Mouse (Mus musculus): Measurements from ENCODE around the gene Rps7. TPM values are rescaled to one million over a fixed set of nuclear protein-coding genes. Genes with fewer than 3 reads are reported as not detected.

Rps7 gene
- polyA plus RNA-seq, 1 experiment from 2014 or later, result 822 TPM

DNA sequence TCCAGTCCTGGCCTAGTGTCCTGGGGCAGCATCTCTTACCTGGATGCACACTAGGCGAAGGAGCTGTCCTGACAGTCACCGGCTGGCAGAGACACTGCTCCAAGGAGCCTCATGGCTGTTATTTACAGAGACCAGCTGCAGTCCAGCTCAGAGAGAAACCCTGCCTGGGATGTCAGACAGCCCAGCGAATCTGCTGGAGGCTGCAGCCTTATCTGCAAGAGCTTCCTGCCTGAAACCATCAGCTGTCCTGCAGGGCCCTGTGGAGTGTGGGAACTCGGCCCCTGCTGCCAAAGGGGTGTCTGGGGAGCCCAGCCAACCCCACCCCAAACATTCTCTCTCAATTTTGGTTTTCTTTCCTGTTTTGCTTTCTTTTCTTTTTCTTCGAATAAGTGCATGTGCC is 12.6 kb downstream of the Rps7 start, which contains the start of gene Colec11:
Gene Colec11 (minus strand): TSS at position 183 of the 400 bp plus-strand sequence.
- Histone ChIP-seq H3K27me3 (ENCODE audit: control insufficient read depth, insufficient read depth, low read length) (no peaks in the 10 kb centered on the region), H3K4me3 (ENCODE audit: low read depth, low read length) (no peak within 1 kb of the TSS), H3K9me3 (ENCODE audit: control insufficient read depth, low read length) (no peaks in the 10 kb centered on the region), H3K36me3 (ENCODE audit: control insufficient read depth, insufficient read depth, low read length) (no peaks in the 10 kb centered on the region), H3K4me2 (ENCODE audit: low read depth, severe bottlenecking) (no peak within 1 kb of the TSS), H3K9ac (ENCODE audit: low read length) (no peak within 1 kb of the TSS), H3K27ac (replicated peaks; ENCODE audit: low read depth, low read length) (no peak within 1 kb of the TSS), H3K4me1 (ENCODE audit: control insufficient read depth, insufficient read depth, low read length) (no peaks in the 10 kb centered on the region)
- ATAC-seq (ENCODE audit: insufficient number of reproducible peaks, low FRiP score, low TSS enrichment, low read depth) (no peak), DNase-seq (ENCODE audit: low spot score) (no peak)
- WGBS, result 50% methylated on average over 5 of the region's 5 CpGs

DNA sequence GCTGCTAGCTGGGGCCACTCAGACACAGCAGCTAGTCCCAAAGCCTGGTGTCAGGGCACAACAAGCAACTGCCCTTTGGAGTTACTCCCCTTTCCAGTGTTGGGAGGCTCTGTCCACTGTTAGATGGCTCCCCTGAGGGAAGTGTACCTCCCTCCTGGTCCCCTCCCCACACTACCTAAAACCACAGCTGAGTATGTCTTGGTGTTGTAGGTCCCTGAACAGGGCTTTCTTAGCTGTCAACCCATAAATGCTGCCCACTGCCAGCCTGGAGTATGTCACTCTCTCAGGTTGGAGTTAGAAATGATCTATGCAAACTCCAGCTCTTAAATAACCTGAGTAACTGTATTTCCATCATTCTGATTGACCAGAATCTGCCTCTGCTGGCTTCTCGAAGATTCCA is 13.1 kb downstream of the Rps7 start:
- no peak for ATAC-seq (ENCODE audit: insufficient number of reproducible peaks, low FRiP score, low TSS enrichment, low read depth)
- no peak overlapping the region for H3K4me3 ChIP-seq (ENCODE audit: low read depth, low read length)
- 88% methylated on average over 1 of the region's 1 CpGs for WGBS
- no peaks in the 10 kb centered on the region for H3K4me1 ChIP-seq (ENCODE audit: control insufficient read depth, insufficient read depth, low read length)
- H3K27ac ChIP-seq (replicated peaks; ENCODE audit: low read depth, low read length), result no peak overlapping the region
- H3K36me3 ChIP-seq (ENCODE audit: control insufficient read depth, insufficient read depth, low read length), result no peaks in the 10 kb centered on the region
- no peak for DNase-seq (ENCODE audit: low spot score)
- H3K4me2 ChIP-seq (ENCODE audit: low read depth, severe bottlenecking), result no peak overlapping the region
- H3K9me3 ChIP-seq (ENCODE audit: control insufficient read depth, low read length), result no peaks in the 10 kb centered on the region
- H3K9ac ChIP-seq (ENCODE audit: low read length), result no peak overlapping the region
- no peaks in the 10 kb centered on the region for H3K27me3 ChIP-seq (ENCODE audit: control insufficient read depth, insufficient read depth, low read length)

DNA sequence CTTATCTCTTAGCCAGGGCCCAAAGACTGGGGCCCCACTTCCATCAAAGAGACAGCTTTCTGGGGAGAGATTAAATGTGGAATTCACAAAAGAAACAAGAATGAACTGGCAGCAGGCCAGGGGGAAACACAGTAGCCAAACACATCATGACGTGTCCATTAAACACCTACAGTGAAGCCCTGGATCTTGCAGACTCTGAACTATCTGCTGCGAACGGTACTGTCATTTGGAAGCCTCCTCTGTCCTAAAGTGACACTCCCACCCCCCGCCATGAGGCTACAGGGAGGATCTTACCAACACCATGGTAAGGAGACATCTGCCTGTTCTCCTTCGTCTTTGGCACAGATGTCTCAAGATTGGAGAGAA is 13.6 kb downstream of the Rps7 start:
- no peaks in the 10 kb centered on the region for H3K4me1 ChIP-seq (ENCODE audit: control insufficient read depth, insufficient read depth, low read length)
- H3K4me3 ChIP-seq (ENCODE audit: low read depth, low read length), result no peak overlapping the region
- ATAC-seq (ENCODE audit: insufficient number of reproducible peaks, low FRiP score, low TSS enrichment, low read depth) (no peak), DNase-seq (ENCODE audit: low spot score) (no peak)
- no peaks in the 10 kb centered on the region for H3K27me3 ChIP-seq (ENCODE audit: control insufficient read depth, insufficient read depth, low read length)
- no peaks in the 10 kb centered on the region for H3K9me3 ChIP-seq (ENCODE audit: control insufficient read depth, low read length)
- no peak overlapping the region for H3K9ac ChIP-seq (ENCODE audit: low read length)
- H3K4me2 ChIP-seq (ENCODE audit: low read depth, severe bottlenecking), result no peak overlapping the region
- H3K36me3 ChIP-seq (ENCODE audit: control insufficient read depth, insufficient read depth, low read length), result no peaks in the 10 kb centered on the region
- 47% methylated on average over 5 of the region's 5 CpGs for WGBS
- H3K27ac ChIP-seq (replicated peaks; ENCODE audit: low read depth, low read length), result no peak overlapping the region

DNA sequence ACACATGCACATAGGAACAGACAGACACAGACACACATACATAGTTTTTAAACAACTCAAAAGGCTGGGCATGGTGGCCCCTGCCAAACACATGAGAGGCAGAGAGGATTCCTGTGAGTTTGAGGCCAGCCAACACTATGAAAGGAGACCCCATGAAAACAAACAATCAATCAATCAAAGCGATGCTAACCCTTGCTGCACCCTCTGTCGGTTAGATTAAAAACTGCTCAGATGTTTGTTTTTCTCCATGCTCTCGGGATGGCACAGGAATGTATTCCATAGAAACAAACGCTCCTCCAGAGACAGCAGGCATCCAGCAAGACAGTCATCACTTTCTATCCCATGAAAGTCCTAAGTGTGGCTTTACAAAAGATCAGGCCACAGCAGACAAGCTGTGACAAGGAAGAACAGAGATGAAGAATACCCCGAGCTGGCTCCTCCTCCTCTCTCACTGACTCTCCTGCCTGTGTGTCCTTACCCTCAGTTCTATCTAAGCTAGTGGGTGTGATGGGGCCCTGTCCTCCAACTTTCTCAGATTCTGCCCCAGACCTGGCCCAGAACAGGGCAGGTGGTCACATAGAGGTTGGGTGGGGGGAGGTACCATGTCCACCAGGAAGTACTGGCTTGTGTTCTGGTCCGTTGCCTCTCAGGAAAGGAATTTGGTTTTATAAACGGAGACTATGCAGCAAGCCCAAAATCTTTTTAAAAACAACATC is 14.1 kb downstream of the Rps7 start:
- Histone ChIP-seq H3K9me3 (ENCODE audit: control insufficient read depth, low read length) (no peaks in the 10 kb centered on the region), H3K9ac (ENCODE audit: low read length) (no peak overlapping the region), H3K4me2 (ENCODE audit: low read depth, severe bottlenecking) (no peak overlapping the region), H3K4me1 (ENCODE audit: control insufficient read depth, insufficient read depth, low read length) (no peaks in the 10 kb centered on the region), H3K4me3 (ENCODE audit: low read depth, low read length) (no peak overlapping the region), H3K36me3 (ENCODE audit: control insufficient read depth, insufficient read depth, low read length) (no peaks in the 10 kb centered on the region), H3K27ac (replicated peaks; ENCODE audit: low read depth, low read length) (no peak overlapping the region), H3K27me3 (ENCODE audit: control insufficient read depth, insufficient read depth, low read length) (no peaks in the 10 kb centered on the region)
- DNase-seq (ENCODE audit: low spot score) (no peak), ATAC-seq (ENCODE audit: insufficient number of reproducible peaks, low FRiP score, low TSS enrichment, low read depth) (no peak)
- WGBS, result 37% methylated on average over 7 of the region's 7 CpGs

DNA sequence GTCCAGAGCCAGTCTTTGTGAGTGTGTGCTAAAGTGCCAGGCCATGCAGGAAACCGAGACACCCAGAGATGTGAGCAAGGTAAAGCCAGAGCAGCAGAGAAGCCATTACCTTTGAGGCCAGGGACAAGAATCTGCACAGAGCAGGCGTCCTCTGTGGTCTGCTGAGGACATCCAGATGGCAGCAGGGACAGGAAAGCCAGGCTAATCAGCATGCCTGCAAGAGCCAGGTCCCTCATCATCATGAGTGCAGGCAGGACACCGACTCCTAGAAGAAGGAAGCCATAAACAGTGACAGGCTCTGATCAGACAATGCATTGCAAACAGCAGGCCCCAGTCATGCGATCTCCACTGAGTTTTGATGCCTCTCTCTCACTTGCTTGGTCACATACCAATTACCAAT is 18.5 kb downstream of the Rps7 start:
- Histone ChIP-seq H3K27me3 (ENCODE audit: control insufficient read depth, insufficient read depth, low read length) (no peaks in the 10 kb centered on the region), H3K36me3 (ENCODE audit: control insufficient read depth, insufficient read depth, low read length) (no peaks in the 10 kb centered on the region), H3K4me2 (ENCODE audit: low read depth, severe bottlenecking) (no peak overlapping the region), H3K4me3 (ENCODE audit: low read depth, low read length) (no peak overlapping the region), H3K4me1 (ENCODE audit: control insufficient read depth, insufficient read depth, low read length) (no peaks in the 10 kb centered on the region), H3K9me3 (ENCODE audit: control insufficient read depth, low read length) (no peaks in the 10 kb centered on the region), H3K9ac (ENCODE audit: low read length) (no peak overlapping the region), H3K27ac (replicated peaks; ENCODE audit: low read depth, low read length) (no peak overlapping the region)
- WGBS, result 50% methylated on average over 4 of the region's 4 CpGs
- no peak for ATAC-seq (ENCODE audit: insufficient number of reproducible peaks, low FRiP score, low TSS enrichment, low read depth)
- DNase-seq (ENCODE audit: low spot score), result no peak

DNA sequence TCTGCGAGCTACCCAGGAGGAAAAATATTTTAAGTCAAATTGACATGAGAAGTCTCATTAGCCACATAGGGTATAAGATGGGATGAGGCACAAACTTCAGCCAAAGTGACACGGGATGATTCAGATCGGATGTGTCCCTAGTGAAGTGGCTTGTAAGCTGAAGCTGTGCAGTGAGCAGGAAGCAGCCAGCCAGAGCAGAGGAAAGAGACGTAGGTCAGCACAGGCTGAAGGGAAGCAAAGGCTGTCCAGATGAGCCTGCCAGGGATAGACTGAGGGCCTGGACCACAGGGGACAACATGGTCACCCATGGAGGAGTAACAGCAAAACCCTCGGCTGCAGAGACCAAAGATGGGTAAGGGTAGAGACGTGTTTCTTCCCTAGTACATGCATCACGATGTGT is 21.4 kb downstream of the Rps7 start:
- WGBS, result 84% methylated on average over 7 of the region's 7 CpGs
- DNase-seq (ENCODE audit: low spot score) (no peak), ATAC-seq (ENCODE audit: insufficient number of reproducible peaks, low FRiP score, low TSS enrichment, low read depth) (no peak)
- Histone ChIP-seq H3K9me3 (ENCODE audit: control insufficient read depth, low read length) (no peaks in the 10 kb centered on the region), H3K4me3 (ENCODE audit: low read depth, low read length) (no peak overlapping the region), H3K4me1 (ENCODE audit: control insufficient read depth, insufficient read depth, low read length) (no peaks in the 10 kb centered on the region), H3K9ac (ENCODE audit: low read length) (no peak overlapping the region), H3K36me3 (ENCODE audit: control insufficient read depth, insufficient read depth, low read length) (no peaks in the 10 kb centered on the region), H3K4me2 (ENCODE audit: low read depth, severe bottlenecking) (no peak overlapping the region), H3K27ac (replicated peaks; ENCODE audit: low read depth, low read length) (no peak overlapping the region), H3K27me3 (ENCODE audit: control insufficient read depth, insufficient read depth, low read length) (no peaks in the 10 kb centered on the region)

DNA sequence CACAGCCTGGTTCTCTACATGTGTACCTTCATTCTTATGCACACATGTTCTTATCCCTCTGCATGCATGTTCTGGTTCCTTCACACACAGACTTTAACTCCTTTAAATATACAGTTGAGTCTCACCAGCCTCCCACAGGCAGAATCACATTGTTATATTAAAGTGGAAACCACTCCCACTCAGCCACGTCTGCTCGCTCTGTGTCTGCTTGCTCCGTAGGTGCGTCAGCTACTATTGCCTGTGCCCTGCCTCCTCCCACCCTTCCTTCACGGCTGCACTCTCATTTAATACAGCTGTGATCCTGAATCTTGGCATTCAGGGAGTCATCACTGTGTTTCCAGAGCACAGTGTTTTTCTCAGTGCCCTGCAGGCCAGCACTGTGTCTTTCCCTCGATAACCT is 23.4 kb downstream of the Rps7 start:
- Histone ChIP-seq H3K27ac (replicated peaks; ENCODE audit: low read depth, low read length) (no peak overlapping the region), H3K9me3 (ENCODE audit: control insufficient read depth, low read length) (no peaks in the 10 kb centered on the region), H3K4me2 (ENCODE audit: low read depth, severe bottlenecking) (no peak overlapping the region), H3K4me3 (ENCODE audit: low read depth, low read length) (no peak overlapping the region), H3K4me1 (ENCODE audit: control insufficient read depth, insufficient read depth, low read length) (no peaks in the 10 kb centered on the region), H3K27me3 (ENCODE audit: control insufficient read depth, insufficient read depth, low read length) (no peaks in the 10 kb centered on the region), H3K9ac (ENCODE audit: low read length) (no peak overlapping the region), H3K36me3 (ENCODE audit: control insufficient read depth, insufficient read depth, low read length) (no peaks in the 10 kb centered on the region)
- DNase-seq (ENCODE audit: low spot score) (no peak), ATAC-seq (ENCODE audit: insufficient number of reproducible peaks, low FRiP score, low TSS enrichment, low read depth) (no peak)
- WGBS, result 71% methylated on average over 6 of the region's 6 CpGs

DNA sequence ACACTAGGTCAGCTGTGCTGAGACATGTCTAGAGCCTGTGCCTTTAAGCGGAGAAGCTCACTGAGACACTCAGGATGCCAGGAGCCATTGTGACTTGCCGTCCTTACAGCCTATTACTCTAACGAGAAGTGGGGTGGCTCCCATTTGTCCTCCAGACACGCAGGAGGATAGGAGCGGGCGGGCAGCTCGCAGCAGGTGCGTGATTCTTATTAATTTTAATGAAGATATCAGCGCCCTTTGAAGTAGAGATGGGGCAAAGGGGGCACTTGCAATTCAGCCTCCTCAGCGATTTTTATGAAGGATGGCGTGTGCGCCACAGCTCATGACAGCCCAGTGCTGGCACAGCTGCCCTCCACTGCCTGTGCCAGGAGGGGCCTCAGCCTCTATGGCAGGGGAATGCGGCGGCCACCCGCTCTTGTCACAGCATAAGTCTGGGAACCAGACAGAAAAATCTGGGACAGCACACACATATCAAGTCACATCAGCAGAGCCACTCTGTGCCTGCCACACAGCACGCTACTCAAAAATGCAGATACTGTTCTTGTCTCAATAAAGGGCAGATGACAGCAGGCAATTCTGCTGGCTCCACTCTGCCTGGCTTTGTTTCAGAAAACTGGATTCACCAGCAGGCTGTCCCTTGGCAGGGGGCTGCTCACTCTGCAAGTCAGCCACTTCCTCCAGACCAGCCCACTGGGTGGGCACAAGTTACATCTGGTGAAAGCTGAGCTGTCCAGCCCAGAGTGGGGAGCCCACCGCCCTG is 28.0 kb downstream of the Rps7 start:
- H3K27me3 ChIP-seq (ENCODE audit: control insufficient read depth, insufficient read depth, low read length), result no peaks in the 10 kb centered on the region
- H3K9me3 ChIP-seq (ENCODE audit: control insufficient read depth, low read length), result no peaks in the 10 kb centered on the region
- ATAC-seq (ENCODE audit: insufficient number of reproducible peaks, low FRiP score, low TSS enrichment, low read depth), result no peak
- H3K27ac ChIP-seq (replicated peaks; ENCODE audit: low read depth, low read length), result no peak overlapping the region
- H3K4me3 ChIP-seq (ENCODE audit: low read depth, low read length), result no peak overlapping the region
- DNase-seq (ENCODE audit: low spot score), result peak; percentile 33
- H3K9ac ChIP-seq (ENCODE audit: low read length), result no peak overlapping the region
- no peaks in the 10 kb centered on the region for H3K4me1 ChIP-seq (ENCODE audit: control insufficient read depth, insufficient read depth, low read length)
- 62% methylated on average over 17 of the region's 17 CpGs for WGBS
- no peak overlapping the region for H3K4me2 ChIP-seq (ENCODE audit: low read depth, severe bottlenecking)
- H3K36me3 ChIP-seq (ENCODE audit: control insufficient read depth, insufficient read depth, low read length), result no peaks in the 10 kb centered on the region

Measured in limb, embryonic 11.5 days (tissue).